Mouse (Mus musculus) lung, postnatal 25 days (tissue): ENCODE data around the gene Nfasc.

Experiments
- DNase-seq: peaks from one replicate; pipeline ENCODE4 v3.0.0; 2022; ENCODE audit warnings: low spot score

Nfasc gene

GRCm38 (mm10) chr1:132732307-132732706 lies 9.3 kb downstream of the Nfasc start:
- DNase-seq = no peak

DNA sequence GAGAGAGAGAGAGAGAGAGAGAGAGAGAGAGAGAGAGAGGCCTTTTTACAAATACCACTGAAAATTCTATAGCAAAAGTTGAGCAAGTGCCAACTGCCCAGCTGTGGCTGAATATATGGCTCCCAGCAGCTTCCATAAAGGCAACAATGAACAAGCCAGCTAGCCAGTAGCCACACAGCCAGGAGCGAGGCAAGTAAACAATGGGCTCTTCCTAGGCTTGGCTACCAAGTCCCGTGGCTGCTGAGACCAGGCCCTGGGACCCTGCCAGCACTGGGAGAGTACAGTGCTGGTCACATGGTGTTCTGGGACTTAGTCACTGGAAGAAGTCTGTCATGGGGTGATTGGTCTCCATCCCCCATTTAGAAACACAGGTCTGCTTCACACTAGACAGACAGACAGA lies 14.0 kb downstream of the Nfasc start:
- DNase-seq = no peak

- DNase-seq = no peak
Observed at GRCm38 (mm10) chr1:132722362-132722761, 19.2 kb downstream of the Nfasc start.

DNA sequence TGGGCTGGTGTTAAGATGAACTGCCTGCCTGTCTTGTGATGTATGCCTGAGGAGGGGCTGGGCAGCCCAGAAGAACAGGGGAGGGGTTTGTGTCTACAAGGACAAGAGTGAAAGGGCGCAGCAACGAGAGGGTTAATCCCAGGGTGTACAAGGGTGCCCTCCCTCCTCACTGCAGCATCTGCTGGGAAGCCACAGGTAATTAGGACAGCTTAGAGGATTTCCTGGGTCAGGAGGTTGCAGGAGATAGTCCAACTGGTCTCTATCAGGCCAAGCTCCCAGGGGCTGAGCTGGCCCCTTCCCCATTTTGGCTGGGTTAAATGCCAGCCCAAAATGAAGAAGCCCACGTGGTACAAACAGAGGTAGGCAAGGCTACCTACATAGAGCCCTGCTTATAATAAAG lies 20.3 kb downstream of the Nfasc start:
- no peak for DNase-seq

GRCm38 (mm10) chr1:132718225-132718624 lies 23.4 kb downstream of the Nfasc start:
- DNase-seq = no peak

- no peak for DNase-seq
Observed at GRCm38 (mm10) chr1:132715044-132715443, 26.6 kb downstream of the Nfasc start.

- no peak for DNase-seq
Observed at GRCm38 (mm10) chr1:132709419-132709818, 32.2 kb downstream of the Nfasc start.

GRCm38 (mm10) chr1:132707301-132707700 lies 34.3 kb downstream of the Nfasc start:
- no peak for DNase-seq

- no peak for DNase-seq
Observed at GRCm38 (mm10) chr1:132703467-132703866, 38.1 kb downstream of the Nfasc start.

GRCm38 (mm10) chr1:132696926-132697325 lies 44.7 kb downstream of the Nfasc start:
- no peak for DNase-seq

DNA sequence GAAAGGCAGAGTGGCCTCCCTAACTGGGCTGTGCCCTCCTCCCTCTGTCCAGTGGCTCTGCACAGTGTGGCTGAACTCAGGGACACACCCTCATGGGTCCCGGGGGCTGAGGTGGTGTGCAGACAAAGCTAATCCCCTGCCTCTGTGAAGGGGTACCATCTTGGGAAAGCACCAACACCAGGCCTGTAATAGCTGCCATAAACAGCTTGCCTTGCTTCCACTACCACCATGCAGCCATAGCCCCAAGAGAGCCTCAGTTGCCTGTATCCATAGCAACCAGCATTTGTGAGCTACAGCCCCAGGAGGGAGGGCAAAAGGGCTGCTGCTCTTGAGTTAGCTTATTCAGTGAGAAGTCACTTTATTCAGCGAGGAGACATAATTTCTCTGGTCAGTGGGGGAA lies 45.4 kb downstream of the Nfasc start:
- DNase-seq = no peak

DNA sequence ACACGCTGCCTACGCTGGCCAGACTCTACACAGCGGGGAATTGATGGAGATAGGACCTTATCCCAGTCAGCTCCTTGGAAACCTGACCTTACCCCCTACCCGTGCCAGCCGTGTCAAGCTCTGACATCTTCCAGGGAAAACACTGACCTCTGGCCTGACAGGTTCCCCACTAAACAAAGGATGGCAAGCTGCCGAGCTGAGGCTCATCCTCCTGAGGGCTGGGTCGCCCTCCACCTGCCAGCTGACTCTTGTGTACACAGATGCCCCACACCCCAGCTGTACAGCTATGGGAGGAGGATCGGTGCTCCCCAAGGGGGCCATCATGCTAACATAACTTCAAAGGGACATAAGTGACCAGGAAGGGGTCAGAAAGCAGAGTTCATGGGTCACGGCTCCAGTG lies 47.6 kb downstream of the Nfasc start:
- DNase-seq = no peak

DNA sequence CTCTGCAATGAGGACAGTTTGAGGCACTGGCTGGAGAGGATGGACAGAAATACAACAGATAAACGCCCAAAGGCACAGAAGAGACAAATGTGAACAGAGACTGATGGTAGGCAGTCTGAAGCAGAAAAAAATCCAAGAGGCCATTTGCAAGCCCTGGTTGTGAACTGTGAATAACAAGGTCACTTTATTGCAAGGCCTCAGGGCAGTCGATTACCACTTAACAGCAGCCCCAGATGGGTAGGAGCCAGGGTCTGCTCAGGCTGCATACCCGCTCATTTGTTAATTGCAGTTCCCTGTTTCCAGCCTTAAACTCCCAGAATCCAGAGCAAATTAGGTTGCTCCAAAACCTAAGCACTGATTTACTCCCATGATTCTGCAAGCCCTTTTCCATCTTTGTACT lies 52.4 kb downstream of the Nfasc start:
- no peak for DNase-seq

GRCm38 (mm10) chr1:132678935-132679334 lies 62.7 kb downstream of the Nfasc start:
- no peak for DNase-seq

GRCm38 (mm10) chr1:132678076-132678475 lies 63.5 kb downstream of the Nfasc start:
- DNase-seq = no peak

GRCm38 (mm10) chr1:132672704-132673103 lies 68.9 kb downstream of the Nfasc start:
- DNase-seq = no peak

DNA sequence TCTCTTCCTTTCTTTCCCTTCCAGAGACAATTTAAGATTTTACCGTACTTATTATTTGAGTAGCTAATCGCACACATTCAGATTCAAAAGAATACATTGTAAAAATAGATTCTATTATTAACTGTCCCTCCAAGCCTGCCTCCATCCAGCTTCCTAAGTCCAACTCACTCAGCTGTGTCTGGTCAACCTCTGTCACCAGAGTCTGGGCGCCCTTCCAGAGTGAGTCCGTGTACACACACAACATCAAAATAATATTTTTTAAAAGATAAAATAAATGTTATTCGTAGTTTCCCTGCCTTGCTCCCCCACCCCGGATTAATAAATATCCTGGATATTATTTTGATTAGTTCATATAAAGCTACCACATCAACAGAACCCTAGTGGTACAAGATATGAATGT lies 72.4 kb downstream of the Nfasc start:
- no peak for DNase-seq

DNA sequence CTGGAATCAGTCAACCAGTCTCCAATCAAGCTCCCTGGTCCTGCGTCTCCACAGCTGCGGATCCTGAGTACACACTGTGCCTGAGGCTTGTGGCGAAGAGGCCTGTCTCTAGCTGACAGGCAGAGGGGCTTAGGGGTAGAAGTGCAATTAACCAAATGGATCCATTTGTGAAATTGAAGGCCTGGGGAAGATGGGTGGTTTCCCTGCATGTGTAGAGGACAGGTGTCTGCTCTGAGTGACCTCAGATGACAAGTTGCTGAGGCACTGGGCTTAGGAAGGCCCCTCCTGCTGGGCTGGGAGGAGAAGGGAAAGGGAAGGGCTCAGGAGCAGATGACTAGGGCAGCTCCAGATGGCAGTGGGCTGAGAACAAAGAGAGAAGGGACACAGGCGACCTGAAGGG lies 81.2 kb downstream of the Nfasc start:
- DNase-seq = no peak

- no peak for DNase-seq
Observed at GRCm38 (mm10) chr1:132659604-132660003, 82.0 kb downstream of the Nfasc start.

DNA sequence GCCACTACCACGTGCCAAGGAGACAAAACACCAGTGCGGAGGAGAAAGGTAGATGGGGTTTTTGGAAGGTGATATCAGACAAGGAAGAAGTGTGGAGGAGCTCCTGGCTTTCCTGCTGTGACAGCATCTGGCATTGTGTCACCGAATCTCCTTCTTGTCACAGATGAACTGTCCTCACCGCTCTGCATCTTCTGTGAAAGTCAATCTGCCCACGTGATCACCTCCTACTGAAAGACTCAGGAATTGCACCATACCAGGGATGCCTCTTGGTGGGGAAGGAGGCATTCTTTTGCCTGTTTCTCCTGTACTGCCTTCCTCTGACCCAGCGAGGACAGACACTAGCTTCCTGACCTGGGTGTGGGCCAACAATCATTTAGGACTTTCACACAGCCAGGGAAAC lies 86.0 kb downstream of the Nfasc start:
- no peak for DNase-seq

GRCm38 (mm10) chr1:132654769-132655168 lies 86.8 kb downstream of the Nfasc start:
- no peak for DNase-seq

- DNase-seq = no peak
Observed at GRCm38 (mm10) chr1:132653841-132654457, 87.6 kb downstream of the Nfasc start.

- DNase-seq = no peak
Observed at GRCm38 (mm10) chr1:132653161-132653560, 88.4 kb downstream of the Nfasc start.

DNA sequence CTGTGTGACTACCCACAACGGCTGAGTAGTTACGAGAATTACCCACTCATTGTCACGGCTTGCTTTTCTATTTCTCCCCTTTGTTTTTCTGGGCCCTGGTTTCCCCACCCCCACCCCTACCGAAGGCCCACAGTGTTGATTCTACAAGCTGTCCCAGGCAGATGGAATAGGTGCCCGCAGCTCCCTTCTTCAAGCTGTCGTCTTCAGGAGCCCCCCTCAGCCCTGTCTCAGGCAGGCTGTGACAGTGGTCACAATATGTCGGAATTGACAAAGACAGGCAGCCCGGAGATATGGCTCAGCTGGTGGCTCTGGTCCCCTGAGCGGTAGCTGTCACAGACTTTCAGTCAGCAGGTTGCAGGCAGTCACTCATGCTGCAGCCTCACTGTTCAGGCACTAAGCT lies 90.9 kb downstream of the Nfasc start:
- DNase-seq = no peak

GRCm38 (mm10) chr1:132647958-132648357 lies 93.6 kb downstream of the Nfasc start:
- no peak for DNase-seq
